Comparison of ENCODE assay signal across 19 mouse cellular contexts in genomic region chr17:74463510-74463909, GRCm38 (mm10). TPM values are rescaled to one million over a fixed set of nuclear protein-coding genes. Genes with fewer than 3 reads are reported as not detected.
DNase-seq lines count a peak whose midpoint lies in the region; ATAC-seq and TF ChIP-seq lines count a peak whose summit lies in the region.
"Had no signal": no experiment of that assay in that cellular context is flagged by ENCODE, and none has a peak within 500 bp of the region (broad histone marks: within the 10 kb centered on the region; RNA-seq: fewer than 3 reads in every experiment).

No protein-coding gene starts in this region.

- H3K4me3 ChIP-seq in heart, embryonic 12.5 days: no peak overlapping the region
- H3K4me3 ChIP-seq in stomach, embryonic 16.5 days (replicated peaks; ENCODE audit: low read length): no peak overlapping the region
- H3K4me3 ChIP-seq in lung, postnatal 0 days (ENCODE audit: low read depth, low read length): no peak overlapping the region
- H3K4me3 ChIP-seq: embryonic facial prominence, embryonic 15.5 days; forebrain, embryonic 12.5 days; heart, embryonic 13.5 days; hindbrain, embryonic 15.5 days had no signal

- H3K27ac ChIP-seq in heart, embryonic 12.5 days (ENCODE audit: poor library complexity, severe bottlenecking): no peak overlapping the region
- no peak overlapping the region for H3K27ac ChIP-seq in stomach, embryonic 16.5 days (ENCODE audit: low read length)
- H3K27ac ChIP-seq in lung, postnatal 0 days (ENCODE audit: low read length): no peak overlapping the region
- H3K27ac ChIP-seq: embryonic facial prominence, embryonic 15.5 days; forebrain, embryonic 12.5 days; heart, embryonic 13.5 days; hindbrain, embryonic 15.5 days had no signal

- no peaks in the 10 kb centered on the region for H3K36me3 ChIP-seq in heart, embryonic 12.5 days
- H3K36me3 ChIP-seq in stomach, embryonic 16.5 days (ENCODE audit: control insufficient read depth, insufficient read depth, low read length): no peaks in the 10 kb centered on the region
- H3K36me3 ChIP-seq in lung, postnatal 0 days (ENCODE audit: insufficient read depth, low read length): no peaks in the 10 kb centered on the region
- H3K36me3 ChIP-seq: embryonic facial prominence, embryonic 15.5 days; forebrain, embryonic 12.5 days; heart, embryonic 13.5 days; hindbrain, embryonic 15.5 days had no signal

- DNase-seq in heart, adult 11 months: peak; percentile 19
- peak; percentile 37 for DNase-seq in large intestine, adult 2 months (ENCODE audit: low read depth, low spot score)
- DNase-seq in lung, postnatal 0 days (ENCODE audit: low spot score): no peak
- DNase-seq in layer of hippocampus, adult 8-10 months (ENCODE audit: low spot score in 2 of 2): no peak
- DNase-seq: adrenal gland, postnatal 10 days; B cell, adult 2 months; cerebellum, adult 11-12 months; cerebellum, adult 9-11 months; embryo, embryonic 11 days; gastrocnemius, postnatal 10 days; heart, postnatal 36 days had no signal

- H3K27me3 ChIP-seq in heart, embryonic 12.5 days (replicated peaks): no peaks in the 10 kb centered on the region
- H3K27me3 ChIP-seq in stomach, embryonic 16.5 days (ENCODE audit: control insufficient read depth, insufficient read depth, low read length): no peaks in the 10 kb centered on the region
- H3K27me3 ChIP-seq in lung, postnatal 0 days (replicated peaks; ENCODE audit: insufficient read depth, low read length): no peaks in the 10 kb centered on the region
- H3K27me3 ChIP-seq: embryonic facial prominence, embryonic 15.5 days; forebrain, embryonic 12.5 days; heart, embryonic 13.5 days; hindbrain, embryonic 15.5 days had no signal

- H3K9ac ChIP-seq in heart, embryonic 12.5 days: no peak overlapping the region
- no peak overlapping the region for H3K9ac ChIP-seq in stomach, embryonic 16.5 days (ENCODE audit: low read length)
- no peak overlapping the region for H3K9ac ChIP-seq in lung, postnatal 0 days (replicated peaks; ENCODE audit: low read depth)
- H3K9ac ChIP-seq: embryonic facial prominence, embryonic 15.5 days; forebrain, embryonic 12.5 days; heart, embryonic 13.5 days; hindbrain, embryonic 15.5 days had no signal

- H3K4me2 ChIP-seq in heart, embryonic 12.5 days: no peak overlapping the region
- H3K4me2 ChIP-seq in stomach, embryonic 16.5 days (ENCODE audit: low read depth, low read length): no peak overlapping the region
- H3K4me2 ChIP-seq in lung, postnatal 0 days (replicated peaks; ENCODE audit: low read depth, low read length): no peak overlapping the region
- H3K4me2 ChIP-seq: embryonic facial prominence, embryonic 15.5 days; forebrain, embryonic 12.5 days; heart, embryonic 13.5 days; hindbrain, embryonic 15.5 days had no signal

- no peak for TF ChIP-seq CTCF in lung, postnatal 0 days (IDR thresholded peaks at IDR 0.05)

- no peaks in the 10 kb centered on the region for H3K4me1 ChIP-seq in heart, embryonic 12.5 days (replicated peaks)
- H3K4me1 ChIP-seq in stomach, embryonic 16.5 days (ENCODE audit: control insufficient read depth, insufficient read depth, low read length): no peaks in the 10 kb centered on the region
- no peaks in the 10 kb centered on the region for H3K4me1 ChIP-seq in lung, postnatal 0 days (ENCODE audit: insufficient read depth, low read depth, low read length)
- H3K4me1 ChIP-seq: embryonic facial prominence, embryonic 15.5 days; forebrain, embryonic 12.5 days; heart, embryonic 13.5 days; hindbrain, embryonic 15.5 days had no signal

- no peaks in the 10 kb centered on the region for H3K9me3 ChIP-seq in heart, embryonic 12.5 days (replicated peaks)
- H3K9me3 ChIP-seq in stomach, embryonic 16.5 days (replicated peaks; ENCODE audit: control insufficient read depth, low read length): no peaks in the 10 kb centered on the region
- H3K9me3 ChIP-seq in lung, postnatal 0 days (ENCODE audit: low read length): no peaks in the 10 kb centered on the region
- H3K9me3 ChIP-seq: embryonic facial prominence, embryonic 15.5 days; forebrain, embryonic 12.5 days; heart, embryonic 13.5 days; hindbrain, embryonic 15.5 days had no signal

- ATAC-seq in heart, embryonic 12.5 days (ENCODE audit: insufficient number of reproducible peaks, low FRiP score): no peak
- peak; percentile 80; the same call in 1 of the 2 replicates for ATAC-seq in stomach, embryonic 16.5 days (ENCODE audit: insufficient read depth, low FRiP score)
- no peak for ATAC-seq in lung, postnatal 0 days
- ATAC-seq in erythroblast, adult 5-6 weeks (replicated peaks; ENCODE audit: low FRiP score, poor library complexity, severe bottlenecking): no peak
- ATAC-seq: forebrain, embryonic 16.5 days had no signal

- no peak for TF ChIP-seq EP300 in lung, postnatal 0 days (IDR thresholded peaks at IDR 0.05)

RNA-seq across cellular contexts. Expression of gene Nlrc4, which starts 4.6 kb away (rescaled TPM):
- polyA plus RNA-seq in heart, embryonic 12.5 days (2016; fragmentation: Nextera tagmentation; extraction: Ambion mirVana): 0.14 and 0.15 TPM in 2 replicates
- 10.1 and 17.9 TPM in 2 replicates for polyA plus RNA-seq in large intestine, adult 2 months (2012; rRNA removed)
- 3.2 and 3.8 TPM in 2 replicates for polyA plus RNA-seq in stomach, embryonic 16.5 days (2015; fragmentation: Nextera tagmentation; extraction: Ambion mirVana)
- polyA plus RNA-seq in lung, postnatal 0 days (2015; fragmentation: Nextera tagmentation; extraction: Ambion mirVana): 0.53 and 0.77 TPM in 2 replicates
- total RNA-seq in layer of hippocampus, adult 8-10 months (2022): under 1 TPM in 3 of 4 experiments, not detected in 1; 0.16 to 0.28 (median 0.16) TPM
- total RNA-seq in erythroblast, adult 5-6 weeks (2015; ENCODE audit: low replicate concordance): 1.3 and 2.9 TPM in 2 replicates
- 1.1 and 1.3 TPM in 2 replicates for total RNA-seq in erythroblast, adult 5-6 weeks (2017; ENCODE audit: low replicate concordance)

RNA-seq across cellular contexts. Expression of gene Yipf4, which starts 25.8 kb away (rescaled TPM):
- 63.2 and 64.7 TPM in 2 replicates for polyA plus RNA-seq in heart, embryonic 12.5 days (2016; fragmentation: Nextera tagmentation; extraction: Ambion mirVana)
- polyA plus RNA-seq in large intestine, adult 2 months (2012; rRNA removed): 17.4 and 32.6 TPM in 2 replicates
- polyA plus RNA-seq in stomach, embryonic 16.5 days (2015; fragmentation: Nextera tagmentation; extraction: Ambion mirVana): 57.0 and 62.3 TPM in 2 replicates
- polyA plus RNA-seq in lung, postnatal 0 days (2015; fragmentation: Nextera tagmentation; extraction: Ambion mirVana): 106 and 112 TPM in 2 replicates
- total RNA-seq in layer of hippocampus, adult 8-10 months (2022): 10 to 100 TPM; 78.8 to 86.5 (median 82.5) TPM
- 280 and 306 TPM in 2 replicates for total RNA-seq in erythroblast, adult 5-6 weeks (2015; ENCODE audit: low replicate concordance)
- total RNA-seq in erythroblast, adult 5-6 weeks (2017; ENCODE audit: low replicate concordance): 409 and 455 TPM in 2 replicates

Comparison
In these comparisons a context has a peak if more than half of its experiments do, and no peak if none do; other contexts are left out.
1. DNase-seq: peak in heart, adult 11 months (single experiment) and large intestine, adult 2 months (single experiment); none in lung, postnatal 0 days (single experiment) and layer of hippocampus, adult 8-10 months (0 of 2).